ENCODE assay signal across 21 mouse cellular contexts in the genomic region with DNA sequence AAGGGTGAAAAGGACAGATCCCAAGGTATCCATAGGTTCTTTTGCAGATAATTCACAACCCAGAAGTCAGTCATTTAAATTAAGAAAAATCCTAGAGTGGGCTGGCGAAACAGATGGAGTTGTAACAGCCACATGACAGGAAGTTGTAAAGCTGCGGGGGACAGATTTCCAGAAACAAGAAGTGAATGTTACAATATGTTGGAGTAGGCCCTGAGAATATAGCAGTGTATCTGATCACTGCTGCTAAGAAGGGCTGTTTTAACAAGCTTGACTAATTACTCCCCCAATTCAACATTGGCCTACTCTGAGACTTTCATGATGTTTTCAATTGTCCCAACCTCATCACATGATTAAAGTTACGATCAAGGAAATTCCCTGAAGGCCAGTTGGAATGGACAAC.
DNase-seq lines count a peak whose midpoint lies in the region; ATAC-seq lines count a peak whose summit lies in the region.
"Had no signal": no experiment of that assay in that cellular context is flagged by ENCODE, and none has a peak within 500 bp of the region (broad histone marks: within the 10 kb centered on the region; RNA-seq: fewer than 3 reads in every experiment).

No protein-coding gene starts in this region.

- H3K9me3 ChIP-seq in heart, embryonic 11.5 days (replicated peaks; ENCODE audit: control insufficient read depth, low read length) = no peaks in the 10 kb centered on the region
- H3K9me3 ChIP-seq: embryonic facial prominence, embryonic 10.5 days; heart, embryonic 10.5 days; hindbrain, embryonic 10.5 days; liver, embryonic 15.5 days had no signal

- peak; percentile 8 for DNase-seq in layer of hippocampus, adult 11-12 months (ENCODE audit: low spot score)
- no peak for DNase-seq in layer of hippocampus, postnatal 25 days (ENCODE audit: extremely low spot score in 1 of 2, low spot score in 1 of 2)
- DNase-seq in forelimb bud, embryonic 11.5 days (ENCODE audit: low read depth, low spot score) = peak; percentile 53
- peak; percentile 8 to 46 for DNase-seq in layer of hippocampus, postnatal 14 days (ENCODE audit: low spot score in 2 of 2)
- DNase-seq in mesoderm, embryonic 11.5 days (ENCODE audit: low read depth, low spot score) = peak; percentile 3
- DNase-seq in urinary bladder, postnatal 36 days (ENCODE audit: low spot score in 2 of 2) = no peak
- DNase-seq: adrenal gland, postnatal 36 days; cerebellum, adult 11-12 months; cerebellum, postnatal 10 days; gastrocnemius, adult 2 months; kidney, adult 18-20 months; liver had no signal

- 83% methylated on average over 3 of the region's 3 CpGs for WGBS in heart, embryonic 11.5 days (ENCODE audit: insufficient replicate concordance)

- no peaks in the 10 kb centered on the region for H3K4me1 ChIP-seq in heart, embryonic 11.5 days (ENCODE audit: control insufficient read depth, insufficient read depth, low read length)
- H3K4me1 ChIP-seq: heart, embryonic 10.5 days; hindbrain, embryonic 10.5 days; liver, embryonic 15.5 days had no signal

- H3K36me3 ChIP-seq in heart, embryonic 11.5 days (ENCODE audit: control insufficient read depth, insufficient read depth, low read length) = no peaks in the 10 kb centered on the region
- H3K36me3 ChIP-seq: embryonic facial prominence, embryonic 10.5 days; heart, embryonic 10.5 days; hindbrain, embryonic 10.5 days; liver, embryonic 15.5 days had no signal

- H3K27me3 ChIP-seq in heart, embryonic 11.5 days (ENCODE audit: control insufficient read depth, insufficient read depth, low read length) = no peaks in the 10 kb centered on the region
- H3K27me3 ChIP-seq: liver, embryonic 15.5 days had no signal

- no peak for ATAC-seq in heart, embryonic 11.5 days (replicated peaks; ENCODE audit: insufficient number of reproducible peaks, low FRiP score, low TSS enrichment)

- H3K27ac ChIP-seq in heart, embryonic 11.5 days (ENCODE audit: low read depth, low read length) = no peak overlapping the region
- H3K27ac ChIP-seq: embryonic facial prominence, embryonic 10.5 days; gastrocnemius, adult 2 months; heart, embryonic 10.5 days; hindbrain, embryonic 10.5 days; kidney, postnatal 0 days; liver, embryonic 15.5 days; macrophage; stomach, postnatal 0 days had no signal

- H3K4me2 ChIP-seq in heart, embryonic 11.5 days = no peak overlapping the region
- H3K4me2 ChIP-seq: liver, embryonic 15.5 days; midbrain, embryonic 11.5 days had no signal

- no peak overlapping the region for H3K4me3 ChIP-seq in heart, embryonic 11.5 days (ENCODE audit: low read depth, low read length)
- H3K4me3 ChIP-seq: embryonic facial prominence, embryonic 10.5 days; gastrocnemius, adult 2 months; heart, embryonic 10.5 days; hindbrain, embryonic 10.5 days; liver, embryonic 15.5 days had no signal

- H3K9ac ChIP-seq in heart, embryonic 11.5 days (ENCODE audit: low read depth, low read length) = no peak overlapping the region
- H3K9ac ChIP-seq: liver, embryonic 15.5 days had no signal

Comparison
In these comparisons a context has a peak if more than half of its experiments do, and no peak if none do; other contexts are left out.
1. DNase-seq: peak in layer of hippocampus, adult 11-12 months (single experiment), forelimb bud, embryonic 11.5 days (single experiment), layer of hippocampus, postnatal 14 days (2 of 2) and mesoderm, embryonic 11.5 days (single experiment); none in layer of hippocampus, postnatal 25 days (0 of 2) and urinary bladder, postnatal 36 days (0 of 2).